Mouse (Mus musculus) hindbrain, embryonic 13.5 days (tissue): Measurements from ENCODE around the gene Ankrd50. TPM values are rescaled to one million over a fixed set of nuclear protein-coding genes. Genes with fewer than 3 reads are reported as not detected.

Experiments used
- ATAC-seq: fragments of 200-750 bp; cut with Nextera tagmentation; 2 replicates; pipeline ENCODE4 v1.8.0; 2017; ENCODE audit warnings: moderate TSS enrichment; ENCODE audit not compliant: low FRiP score
- H3K27ac ChIP-seq: fragments of 300-500 bp; sonication (generic); 2 replicates; pipeline ENCODE4 v1.5.1; 2015; ENCODE audit warnings: inconsistent platforms, mild to moderate bottlenecking, moderate library complexity
- H3K27me3 ChIP-seq: fragments of 300-500 bp; sonication (generic); 2 replicates; pipeline ENCODE4 v1.6.1; 2015; ENCODE audit warnings: mild to moderate bottlenecking, inconsistent platforms
- H3K36me3 ChIP-seq: fragments of 300-500 bp; sonication (generic); 2 replicates; pipeline ENCODE4 v1.6.1; 2015; ENCODE audit warnings: mild to moderate bottlenecking, inconsistent platforms
- H3K4me1 ChIP-seq: fragments of 300-500 bp; sonication (generic); replicated peaks from 2 replicates; pipeline ENCODE4 v1.6.1; 2015; ENCODE audit warnings: inconsistent platforms
- H3K4me2 ChIP-seq: fragments of 300-500 bp; sonication (generic); 2 replicates; pipeline ENCODE4 v1.6.1; 2015; ENCODE audit warnings: inconsistent platforms, mild to moderate bottlenecking, moderate library complexity
- H3K4me3 ChIP-seq: fragments of 300-500 bp; sonication (generic); 2 replicates; pipeline ENCODE4 v1.5.1; 2015; ENCODE audit warnings: mild to moderate bottlenecking, inconsistent platforms
- H3K9ac ChIP-seq: fragments of 300-500 bp; sonication (generic); 2 replicates; pipeline ENCODE4 v1.6.1; 2015; ENCODE audit warnings: mild to moderate bottlenecking, inconsistent platforms
- H3K9me3 ChIP-seq: fragments of 300-500 bp; sonication (generic); 2 replicates; pipeline ENCODE4 v1.6.1; 2016; ENCODE audit warnings: inconsistent platforms
- WGBS: fragments of 180-500 bp; shearing (Covaris S2); methylation state at CpG from one replicate; pipeline ENCODE4 v1.1.7; 2015; 5-methylcytosine and 5-hydroxymethylcytosine counted together
- polyA plus RNA-seq: library from polyadenylated mRNA; unstranded; fragments of >200 nt; fragmentation: Nextera tagmentation; extraction: Ambion mirVana; gene quantifications from 2 replicates; pipeline ENCODE4 v1.2.1, GENCODE M21; 2015

Ankrd50 gene
- polyA plus RNA-seq, 1 experiment from 2014 or later, result 25.2 TPM

- no peak overlapping the region for H3K4me2 ChIP-seq
- H3K4me3 ChIP-seq, result no peak overlapping the region
- no peaks in the 10 kb centered on the region for H3K9me3 ChIP-seq
- WGBS, result 86% methylated on average over 2 of the region's 2 CpGs
- H3K27me3 ChIP-seq, result no peaks in the 10 kb centered on the region
- ATAC-seq, result no peak
- no peak overlapping the region for H3K9ac ChIP-seq
- H3K4me1 ChIP-seq, result no peaks in the 10 kb centered on the region
- H3K36me3 ChIP-seq, result peaks cover 52% of the 10 kb centered on the region
- H3K27ac ChIP-seq, result no peak overlapping the region
Measured at GRCm38 (mm10) chr3:38461742-38462141, 22.9 kb downstream of the Ankrd50 start.

GRCm38 (mm10) chr3:38460250-38460624, 24.4 kb downstream of the Ankrd50 start:
- Histone ChIP-seq H3K4me3 (no peak overlapping the region), H3K36me3 (peaks cover 67% of the 10 kb centered on the region)
- WGBS, result 91% methylated on average over 4 of the region's 4 CpGs

GRCm38 (mm10) chr3:38459507-38460249, 25.0 kb downstream of the Ankrd50 start:
- 70% methylated on average over 5 of the region's 5 CpGs for WGBS
- Histone ChIP-seq H3K4me2 (no peak overlapping the region), H3K27ac (no peak overlapping the region), H3K9ac (no peak overlapping the region), H3K36me3 (peaks cover 73% of the 10 kb centered on the region), H3K4me3 (no peak overlapping the region), H3K9me3 (no peaks in the 10 kb centered on the region), H3K27me3 (no peaks in the 10 kb centered on the region), H3K4me1 (no peaks in the 10 kb centered on the region)
- no peak for ATAC-seq

More at GRCm38 (mm10) chr3:38460250-38460624, 24.4 kb downstream of the Ankrd50 start:
- ATAC-seq, result no peak
- Histone ChIP-seq H3K9me3 (no peaks in the 10 kb centered on the region), H3K4me1 (no peaks in the 10 kb centered on the region), H3K27me3 (no peaks in the 10 kb centered on the region), H3K9ac (no peak overlapping the region), H3K27ac (0 out of 2 replicates have a peak overlapping the region, but pooled peaks have one; percentile 4), H3K4me2 (no peak overlapping the region)

GRCm38 (mm10) chr3:38457041-38457440, 27.6 kb downstream of the Ankrd50 start:
- H3K9ac ChIP-seq, result no peak overlapping the region
- H3K4me1 ChIP-seq, result peaks cover 6% of the 10 kb centered on the region; the same call in 1 of the 2 replicates
- ATAC-seq, result no peak
- peaks cover 80% of the 10 kb centered on the region for H3K36me3 ChIP-seq
- H3K4me3 ChIP-seq, result no peak overlapping the region
- no peaks in the 10 kb centered on the region for H3K27me3 ChIP-seq
- WGBS, result 98% methylated on average over 14 of the region's 14 CpGs
- H3K4me2 ChIP-seq, result no peak overlapping the region
- no peaks in the 10 kb centered on the region for H3K9me3 ChIP-seq
- no peak overlapping the region for H3K27ac ChIP-seq

- H3K27me3 ChIP-seq, result no peaks in the 10 kb centered on the region
- peak; percentile 65; the same call in 1 of the 2 replicates for ATAC-seq
- no peaks in the 10 kb centered on the region for H3K9me3 ChIP-seq
- no peak overlapping the region; the same call in 1 of the 2 replicates for H3K27ac ChIP-seq
- H3K4me1 ChIP-seq, result peaks cover 11% of the 10 kb centered on the region; the same call in 1 of the 2 replicates
- H3K9ac ChIP-seq, result no peak overlapping the region
- peaks cover 64% of the 10 kb centered on the region for H3K36me3 ChIP-seq
- 75% methylated on average over 9 of the region's 9 CpGs for WGBS
- no peak overlapping the region for H3K4me2 ChIP-seq
- H3K4me3 ChIP-seq, result no peak overlapping the region
Measured at GRCm38 (mm10) chr3:38452199-38452598, 32.4 kb downstream of the Ankrd50 start.

- no peak overlapping the region for H3K4me3 ChIP-seq
- H3K4me2 ChIP-seq, result no peak overlapping the region
- 91% methylated on average over 9 of the region's 9 CpGs for WGBS
- no peak for ATAC-seq
- H3K9me3 ChIP-seq, result no peaks in the 10 kb centered on the region
- H3K27ac ChIP-seq, result no peak overlapping the region
- no peaks in the 10 kb centered on the region for H3K27me3 ChIP-seq
- H3K4me1 ChIP-seq, result 0 out of 2 replicates have a peak, but pooled peaks cover 4% of the 10 kb centered on the region
- H3K36me3 ChIP-seq, result peaks cover 11% of the 10 kb centered on the region
- no peak overlapping the region for H3K9ac ChIP-seq
Measured at GRCm38 (mm10) chr3:38446586-38446985, 38.1 kb downstream of the Ankrd50 start.

GRCm38 (mm10) chr3:38443875-38444274, 40.8 kb downstream of the Ankrd50 start:
- Histone ChIP-seq H3K9me3 (no peaks in the 10 kb centered on the region), H3K4me2 (no peak overlapping the region), H3K4me3 (no peak overlapping the region), H3K27me3 (no peaks in the 10 kb centered on the region), H3K36me3 (no peaks in the 10 kb centered on the region), H3K4me1 (no peaks in the 10 kb centered on the region), H3K27ac (no peak overlapping the region), H3K9ac (no peak overlapping the region)
- 64% methylated on average over 4 of the region's 4 CpGs for WGBS
- ATAC-seq, result no peak

GRCm38 (mm10) chr3:38440564-38440991, 44.1 kb downstream of the Ankrd50 start:
- Histone ChIP-seq H3K9ac (no peak overlapping the region), H3K36me3 (no peaks in the 10 kb centered on the region), H3K9me3 (no peaks in the 10 kb centered on the region), H3K4me2 (no peak overlapping the region), H3K27ac (no peak overlapping the region), H3K4me3 (no peak overlapping the region), H3K27me3 (no peaks in the 10 kb centered on the region), H3K4me1 (no peaks in the 10 kb centered on the region)
- ATAC-seq, result no peak
- 71% methylated on average over 7 of the region's 7 CpGs for WGBS

- H3K4me1 ChIP-seq, result peaks cover 12% of the 10 kb centered on the region
- H3K36me3 ChIP-seq, result no peaks in the 10 kb centered on the region
- no peaks in the 10 kb centered on the region for H3K9me3 ChIP-seq
- H3K27ac ChIP-seq, result no peak overlapping the region
- ATAC-seq, result no peak
- no peak overlapping the region for H3K4me3 ChIP-seq
- no peak overlapping the region for H3K9ac ChIP-seq
- 73% methylated on average over 3 of the region's 3 CpGs for WGBS
- no peak overlapping the region for H3K4me2 ChIP-seq
- H3K27me3 ChIP-seq, result no peaks in the 10 kb centered on the region
Measured at GRCm38 (mm10) chr3:38436596-38436995, 48.0 kb downstream of the Ankrd50 start.

- WGBS, result 92% methylated on average over 6 of the region's 6 CpGs
- no peaks in the 10 kb centered on the region for H3K36me3 ChIP-seq
Measured at GRCm38 (mm10) chr3:38435828-38436227, 48.8 kb downstream of the Ankrd50 start.

GRCm38 (mm10) chr3:38434486-38434885, 50.2 kb downstream of the Ankrd50 start:
- Histone ChIP-seq H3K9ac (no peak overlapping the region), H3K4me3 (no peak overlapping the region), H3K4me2 (no peak overlapping the region), H3K4me1 (peaks cover 12% of the 10 kb centered on the region), H3K27ac (no peak overlapping the region), H3K36me3 (no peaks in the 10 kb centered on the region), H3K9me3 (no peaks in the 10 kb centered on the region), H3K27me3 (no peaks in the 10 kb centered on the region)
- 95% methylated on average over 2 of the region's 2 CpGs for WGBS
- ATAC-seq, result no peak

More at GRCm38 (mm10) chr3:38435828-38436227, 48.8 kb downstream of the Ankrd50 start:
- H3K4me3 ChIP-seq, result no peak overlapping the region
- peaks cover 12% of the 10 kb centered on the region for H3K4me1 ChIP-seq
- no peak overlapping the region for H3K9ac ChIP-seq
- H3K9me3 ChIP-seq, result no peaks in the 10 kb centered on the region
- no peak overlapping the region for H3K27ac ChIP-seq
- H3K4me2 ChIP-seq, result no peak overlapping the region
- no peaks in the 10 kb centered on the region for H3K27me3 ChIP-seq
- no peak for ATAC-seq

- peak; percentile 57; the same call in 1 of the 2 replicates for ATAC-seq
- no peak overlapping the region for H3K4me3 ChIP-seq
Measured at GRCm38 (mm10) chr3:38433495-38434464, 50.9 kb downstream of the Ankrd50 start.

More at GRCm38 (mm10) chr3:38433495-38434464, 50.9 kb downstream of the Ankrd50 start:
- Histone ChIP-seq H3K9ac (no peak overlapping the region), H3K27ac (peak overlapping the region; percentile 4), H3K9me3 (no peaks in the 10 kb centered on the region), H3K27me3 (no peaks in the 10 kb centered on the region), H3K36me3 (no peaks in the 10 kb centered on the region), H3K4me2 (no peak overlapping the region), H3K4me1 (peaks cover 12% of the 10 kb centered on the region)
- WGBS, result 23% methylated on average over 11 of the region's 11 CpGs
